Mouse (Mus musculus) liver, adult (tissue): ENCODE results near the gene Atf6b.

Experiments
- GATA4 ChIP-seq: IDR thresholded peaks from 2 replicates; pipeline ENCODE4 v1.6.1; 2014; ENCODE audit warnings: mild to moderate bottlenecking, low read length; ENCODE audit not compliant: insufficient replicate concordance

Atf6b gene

GRCm38 (mm10) chr17:34646906-34647787 lies at the start of gene Atf6b:
Gene Atf6b (plus strand): TSS chr17:34647146.
- no peak; the same call in 1 of the 2 replicates for TF ChIP-seq GATA4

GRCm38 (mm10) chr17:34597566-34598095 lies 49.3 kb upstream of the Atf6b start, which contains the start of gene Ager:
Gene Ager (plus strand): TSS chr17:34597862.
- no peak for TF ChIP-seq GATA4

GRCm38 (mm10) chr17:34599891-34600290 lies 47.1 kb upstream of the Atf6b start:
- no peak for TF ChIP-seq GATA4

GRCm38 (mm10) chr17:34601796-34602195 lies 45.1 kb upstream of the Atf6b start:
- TF ChIP-seq GATA4 = no peak

DNA sequence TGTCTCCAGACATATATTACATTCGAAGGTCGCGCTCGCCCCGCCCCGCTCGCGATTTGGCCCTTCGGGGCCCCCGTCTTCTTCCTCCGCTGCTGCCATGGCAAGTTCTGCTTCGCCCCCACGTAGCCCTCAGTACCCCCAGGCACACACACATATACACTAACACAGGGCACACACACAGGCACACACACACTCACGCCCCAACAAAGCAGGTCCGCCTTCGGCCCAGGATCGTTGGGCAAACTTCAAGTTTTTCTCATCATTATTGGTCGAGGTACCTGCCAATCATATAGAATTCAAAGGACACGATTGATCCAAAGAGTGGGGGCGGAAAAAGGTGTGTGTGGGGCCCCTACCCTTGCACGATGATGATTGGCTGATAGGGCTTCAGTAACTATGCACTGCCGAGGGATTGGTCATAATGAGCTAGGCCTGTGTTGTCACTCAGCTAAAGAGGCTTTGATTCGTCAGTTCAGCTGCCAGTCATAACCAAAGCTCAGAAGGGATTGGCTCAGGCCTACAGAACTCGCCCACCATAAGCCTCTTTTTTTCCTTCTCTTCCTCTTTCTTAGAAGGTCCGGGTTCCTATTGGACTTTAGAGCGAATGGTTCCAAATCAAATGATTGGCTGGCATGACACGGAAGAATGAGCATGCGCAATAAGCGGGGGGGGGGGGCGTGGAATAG lies 43.4 kb upstream of the Atf6b start, which contains the start of gene Rnf5:
Gene Rnf5, minus strand, starts transcription at position 316 of the 686 bp plus-strand sequence.
- TF ChIP-seq GATA4 = no peak

DNA sequence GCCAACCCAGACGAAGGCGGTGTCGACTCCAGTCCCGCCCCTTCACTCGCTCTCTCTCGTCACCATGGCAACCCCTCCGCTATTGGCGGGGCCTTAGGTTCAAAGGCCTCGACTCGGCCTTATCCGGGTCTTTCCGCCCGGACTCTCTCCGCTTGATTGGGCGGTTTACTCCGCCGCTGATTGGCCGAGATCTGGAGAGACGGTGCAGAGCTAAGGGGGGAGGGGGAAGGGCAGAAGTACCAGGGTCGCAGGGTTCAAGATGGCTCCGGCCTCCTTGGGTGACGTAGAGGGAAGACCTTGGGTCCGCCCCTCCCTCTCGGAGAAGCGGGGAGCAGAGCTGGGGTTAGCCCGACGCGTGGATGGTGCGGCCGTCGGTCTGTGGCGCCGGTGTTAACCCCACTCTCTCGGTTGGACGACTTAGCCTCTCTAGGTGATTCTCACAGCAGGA lies 42.9 kb upstream of the Atf6b start, which contains the start of gene Agpat1:
Gene Agpat1, plus strand, starts transcription at position 202 of the 448 bp plus-strand sequence.
- peak; percentile 50; the same call in 1 of the 2 replicates for TF ChIP-seq GATA4

DNA sequence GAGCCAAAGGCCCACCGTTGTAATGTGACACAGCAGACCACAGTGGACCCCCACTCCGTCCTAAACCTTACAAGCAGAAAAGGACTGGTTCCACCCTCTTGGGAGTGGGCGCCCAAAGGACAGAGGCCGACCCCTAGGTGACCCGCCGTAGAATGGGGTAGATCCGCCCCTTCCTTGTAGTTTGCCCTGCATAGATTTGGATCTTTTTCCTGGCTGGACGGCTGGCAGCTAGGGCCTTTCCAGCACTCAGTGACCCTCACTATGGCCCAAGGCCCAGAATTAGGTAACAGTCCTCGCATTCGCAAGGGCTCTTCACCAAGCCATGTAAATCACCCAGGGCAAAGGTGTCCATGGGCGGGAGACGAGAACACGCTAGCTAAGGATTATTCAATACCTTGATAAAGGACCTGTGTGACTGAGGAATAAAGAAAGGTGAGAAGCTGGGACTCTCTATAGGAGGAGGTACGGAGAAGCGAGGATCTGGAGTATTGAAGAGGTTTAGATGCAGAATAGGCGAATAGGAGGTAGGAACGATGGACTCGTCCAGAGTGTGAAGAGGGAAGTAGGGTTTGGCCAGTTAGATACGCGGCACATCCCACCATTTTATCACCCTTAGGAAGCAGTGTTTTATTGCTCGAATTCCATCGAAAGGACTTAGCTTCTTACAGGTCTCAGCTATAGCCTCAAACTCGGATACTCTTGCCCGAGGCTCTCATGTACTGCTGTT lies 42.3 kb upstream of the Atf6b start:
- TF ChIP-seq GATA4 = no peak

DNA sequence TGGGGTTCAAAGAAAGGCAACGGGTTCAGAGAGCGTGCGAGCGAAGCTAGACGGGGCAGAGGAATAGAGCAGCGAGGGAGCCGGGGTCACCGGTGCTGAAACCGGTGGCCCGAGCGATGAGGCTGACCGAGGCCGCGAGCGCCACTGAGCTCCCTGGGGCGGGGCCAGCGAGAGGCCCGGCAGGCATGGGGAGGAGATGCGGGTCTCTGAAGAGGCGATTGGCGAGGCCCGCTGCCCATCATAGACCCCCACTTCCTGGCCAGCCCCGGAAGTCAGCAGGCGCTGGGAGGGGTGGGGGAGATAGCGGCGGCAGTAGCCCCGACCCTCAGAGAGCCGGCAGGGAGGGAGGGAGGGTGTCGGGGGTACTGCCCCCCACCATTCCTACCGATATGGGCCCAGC lies 41.3 kb upstream of the Atf6b start:
- TF ChIP-seq GATA4 = peak; percentile 90; the same call in 1 of the 2 replicates

GRCm38 (mm10) chr17:34606186-34607039 lies 40.5 kb upstream of the Atf6b start:
- TF ChIP-seq GATA4 = no peak

DNA sequence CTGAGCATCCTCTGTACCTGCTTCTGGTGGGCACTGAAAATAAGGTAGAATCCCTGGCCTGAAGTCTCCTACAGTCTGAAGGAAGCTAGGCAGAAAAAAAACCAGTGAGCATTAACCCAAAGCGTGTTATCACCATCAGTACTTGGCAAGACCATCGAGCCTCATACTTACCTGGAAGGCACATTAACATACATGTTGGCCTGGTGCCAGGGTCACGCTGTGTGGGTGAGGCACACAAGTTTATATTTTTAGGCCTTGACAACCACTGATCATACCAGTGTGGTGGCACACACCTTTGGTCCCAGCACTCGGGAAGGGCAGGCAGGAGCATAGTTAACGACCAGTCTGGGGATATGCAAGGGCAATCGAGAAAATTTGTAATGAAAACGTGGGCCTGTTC lies 38.9 kb upstream of the Atf6b start:
- TF ChIP-seq GATA4 = no peak

DNA sequence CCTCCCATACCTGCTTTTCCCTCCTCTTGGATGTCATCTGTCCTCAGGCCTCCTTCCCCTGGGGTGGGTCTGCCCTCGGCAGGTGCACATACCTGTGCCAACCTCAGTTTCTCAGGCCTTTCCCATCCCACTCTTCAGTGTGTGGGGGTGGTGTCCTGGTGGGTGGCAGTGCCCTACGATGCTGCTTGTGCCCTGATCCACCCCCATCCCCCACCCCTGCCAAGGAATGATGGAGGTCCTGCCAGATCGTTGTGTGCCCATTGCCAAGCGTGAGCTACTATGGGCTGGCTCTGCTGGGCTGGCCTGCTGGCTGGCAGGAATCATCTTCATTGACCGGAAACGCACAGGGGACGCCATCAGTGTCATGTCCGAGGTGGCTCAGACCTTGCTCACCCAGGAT lies 35.9 kb upstream of the Atf6b start:
- TF ChIP-seq GATA4 = no peak

DNA sequence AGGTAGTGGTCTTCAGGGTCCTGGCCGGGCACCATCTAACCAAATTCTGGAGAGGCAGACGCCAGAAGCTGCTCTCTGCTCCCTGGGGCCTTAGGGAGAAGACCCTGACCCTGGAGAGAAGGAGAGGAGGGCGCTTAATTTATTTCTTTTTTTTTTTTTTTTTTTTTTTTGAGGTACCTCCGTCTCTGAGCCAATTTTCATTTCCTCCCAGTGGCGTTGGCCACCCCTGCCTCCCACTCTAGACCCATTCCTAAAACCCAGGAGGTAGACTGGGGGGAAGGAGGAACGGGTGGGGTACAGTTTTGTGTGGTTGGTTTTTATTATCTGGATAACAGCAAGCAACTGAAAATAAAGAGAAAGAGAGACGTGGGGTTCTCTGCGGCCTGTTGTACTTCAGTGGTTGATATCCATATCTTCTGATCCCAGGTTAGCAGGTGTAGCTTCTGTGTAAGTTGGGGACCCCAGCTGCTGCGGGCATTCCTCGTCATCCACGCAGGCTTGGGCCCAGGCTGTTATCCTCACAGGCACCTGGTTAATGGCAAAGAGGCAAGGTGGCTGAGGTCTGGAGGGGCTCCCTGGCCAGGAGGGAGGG lies 33.8 kb upstream of the Atf6b start:
- TF ChIP-seq GATA4 = no peak

GRCm38 (mm10) chr17:34613830-34614229 lies 33.1 kb upstream of the Atf6b start:
- TF ChIP-seq GATA4 = no peak

DNA sequence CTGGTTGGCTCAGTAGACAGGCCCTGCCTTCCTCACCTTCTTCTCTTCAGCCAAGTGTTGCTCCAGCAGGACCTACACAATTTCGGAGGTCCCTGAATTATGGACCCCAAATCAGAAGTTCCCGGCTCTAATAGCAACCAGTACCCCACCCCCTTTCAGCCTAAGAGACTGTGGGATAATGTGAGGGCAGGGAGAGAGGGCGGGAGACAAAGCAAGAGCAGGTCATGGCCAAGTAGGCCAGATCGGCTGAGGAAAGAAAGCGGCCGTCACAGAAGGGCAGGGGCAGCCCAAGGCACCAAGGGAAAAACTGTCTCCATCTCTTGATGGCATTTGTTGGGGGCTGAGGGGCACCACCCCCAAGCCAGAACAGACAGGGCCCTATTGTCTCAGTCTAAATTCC lies 31.1 kb upstream of the Atf6b start, which contains the start of gene Egfl8:
Gene Egfl8, minus strand, starts transcription at position 101 of the 400 bp plus-strand sequence.
- TF ChIP-seq GATA4 = no peak
